Mouse (Mus musculus) left cerebral cortex, postnatal 10 days (tissue): Measurements from ENCODE around the gene Slc25a30. TPM values are rescaled to one million over a fixed set of nuclear protein-coding genes. Genes with fewer than 3 reads are reported as not detected.

Experiments
- DNase-seq, 2 experiments: peaks; one replicate each; pipeline ENCODE4 v3.0.0; 2021 to 2022; ENCODE audit warnings: low spot score in 2 of 2, mixed read lengths in 1 of 2; ENCODE audit errors: extremely low spot score in 1 of 2
- intact Hi-C: fragments of 180-260 bp; cut with DNase I; formaldehyde crosslinking; loops from one replicate; pipeline ENCODE4 v1.15.1; 2025
- total RNA-seq, 2 experiments: library from RNA; stranded (reverse); gene quantifications; 2 replicates each; pipeline ENCODE4 v1.2.3; 2021

Slc25a30 gene
- total RNA-seq, 2 experiments from 2014 or later, result 11.0 to 15.6 TPM

GRCm38 (mm10) chr14:75756971-75757370, 29.9 kb downstream of the Slc25a30 start:
- DNase-seq, result no peak
- intact Hi-C loops, result no loop called here

GRCm38 (mm10) chr14:75753991-75754817, 32.6 kb downstream of the Slc25a30 start, which contains the start of gene Cog3:
TSS of gene Cog3 (minus strand) at chr14:75754517.
- DNase-seq, result peak; percentile 95 to 97
- intact Hi-C loops, result no loop called here

- intact Hi-C loops, result no loop called here
These were observed 33.6 kb downstream of the Slc25a30 start for GRCm38 (mm10) chr14:75753206-75753605.

GRCm38 (mm10) chr14:75751040-75751439, 35.8 kb downstream of the Slc25a30 start:
- no peak for DNase-seq
- intact Hi-C loops, result no loop called here

More at GRCm38 (mm10) chr14:75753206-75753605, 33.6 kb downstream of the Slc25a30 start:
- DNase-seq, result no peak

GRCm38 (mm10) chr14:75749123-75749522, 37.7 kb downstream of the Slc25a30 start:
- intact Hi-C loops, result no loop called here
- DNase-seq, result no peak

GRCm38 (mm10) chr14:75747960-75748359, 38.9 kb downstream of the Slc25a30 start:
- intact Hi-C loops, result no loop called here
- DNase-seq, result no peak

GRCm38 (mm10) chr14:75741904-75742303, 44.9 kb downstream of the Slc25a30 start:
- intact Hi-C loops, result no loop called here
- no peak for DNase-seq

GRCm38 (mm10) chr14:75735597-75735996, 51.2 kb downstream of the Slc25a30 start:
- intact Hi-C loops, result no loop called here
- DNase-seq, result no peak

GRCm38 (mm10) chr14:75732631-75733030, 54.2 kb downstream of the Slc25a30 start:
- intact Hi-C loops, result no loop called here
- no peak for DNase-seq

GRCm38 (mm10) chr14:75731361-75731760, 55.5 kb downstream of the Slc25a30 start:
- DNase-seq, result no peak
- intact Hi-C loops, result no loop called here

GRCm38 (mm10) chr14:75728111-75728510, 58.7 kb downstream of the Slc25a30 start:
- DNase-seq, result no peak
- intact Hi-C loops, result loop anchor here (10.0 kb wide), 1 partner anchor 673 kb away; no protein-coding TSS in a partner anchor

GRCm38 (mm10) chr14:75727046-75727445, 59.8 kb downstream of the Slc25a30 start:
- no peak for DNase-seq
- intact Hi-C loops, result loop anchor here (10.0 kb wide), 1 partner anchor 672 kb away; no protein-coding TSS in a partner anchor

GRCm38 (mm10) chr14:75722816-75723215, 64.0 kb downstream of the Slc25a30 start:
- DNase-seq, result no peak
- intact Hi-C loops, result loop anchor here (5.0 to 10.0 kb wide), 3 partner anchors 386 to 668 kb away; no protein-coding TSS in a partner anchor

GRCm38 (mm10) chr14:75721977-75722563, 64.8 kb downstream of the Slc25a30 start:
- intact Hi-C loops, result loop anchor here (5.0 to 10.0 kb wide), 3 partner anchors 385 to 667 kb away; no protein-coding TSS in a partner anchor
- DNase-seq, result peak; percentile 41 to 81

GRCm38 (mm10) chr14:75720121-75720520, 66.7 kb downstream of the Slc25a30 start:
- intact Hi-C loops, result loop anchor here (5.0 to 10.0 kb wide), 3 partner anchors 383 to 665 kb away; no protein-coding TSS in a partner anchor
- DNase-seq, result no peak

GRCm38 (mm10) chr14:75716410-75716809, 70.4 kb downstream of the Slc25a30 start:
- DNase-seq, result no peak

GRCm38 (mm10) chr14:75713661-75714060, 73.2 kb downstream of the Slc25a30 start:
- no peak for DNase-seq
- intact Hi-C loops, result no loop called here

More at GRCm38 (mm10) chr14:75716410-75716809, 70.4 kb downstream of the Slc25a30 start:
- intact Hi-C loops, result loop anchor here (5.0 kb wide), 1 partner anchor 69 kb away; no protein-coding TSS in a partner anchor

GRCm38 (mm10) chr14:75712687-75713086, 74.2 kb downstream of the Slc25a30 start:
- intact Hi-C loops, result no loop called here
- DNase-seq, result no peak

GRCm38 (mm10) chr14:75711731-75712130, 75.1 kb downstream of the Slc25a30 start:
- intact Hi-C loops, result no loop called here

More at GRCm38 (mm10) chr14:75711731-75712130, 75.1 kb downstream of the Slc25a30 start:
- no peak for DNase-seq
